In genomic region chr14:62555309-62555829, GRCm38 (mm10) we compare ENCODE assay signal across 8 mouse cellular contexts. TPM values are rescaled to one million over a fixed set of nuclear protein-coding genes. Genes with fewer than 3 reads are reported as not detected.
A peak's percentile ranks its signal among the peaks of the same experiment; 100 is the strongest.
DNase-seq lines count a peak whose midpoint lies in the region; ATAC-seq and TF ChIP-seq lines count a peak whose summit lies in the region.

TSS of gene Fam124a (plus strand) at chr14:62555737.

- no peak for DNase-seq in Patski (ENCODE audit: low read depth, low spot score)
- DNase-seq in cerebellum, adult 8-10 months = peak; percentile 66
- peak; percentile 33 to 84 for DNase-seq in frontal cortex, adult 2 months (ENCODE audit: extremely low spot score in 1 of 2, low spot score in 1 of 2)
- DNase-seq in heart, postnatal 4 days = peak; percentile 70
- DNase-seq in layer of hippocampus, adult 2 months (ENCODE audit: low spot score in 2 of 2) = peak; percentile 72 to 76
- peak; percentile 66 to 67 for DNase-seq in lung, adult 18-20 months
- DNase-seq in thymus, adult 2 months = peak; percentile 45

- peak; percentile 71 for TF ChIP-seq CTCF in Patski (IDR thresholded peaks at IDR 0.05)
- peak; percentile 68 for TF ChIP-seq CTCF in layer of hippocampus, adult 2 months (conservative IDR thresholded peaks at IDR 0.05)
- TF ChIP-seq CTCF in olfactory bulb, adult 2 months (IDR thresholded peaks at IDR 0.05; ENCODE audit: insufficient read depth, low read depth, low read length) = peak; percentile 60; the same call in 1 of the 2 replicates
- peak; percentile 83; the same call in 1 of the 2 replicates for TF ChIP-seq CTCF in thymus, adult 2 months (IDR thresholded peaks at IDR 0.05; ENCODE audit: borderline replicate concordance, control insufficient read depth, extremely low read depth, insufficient read depth, low read length, poor library complexity)

- POLR2A ChIA-PET in Patski (lab: Charles Lee) = no interaction called here

- CTCF ChIA-PET in Patski (lab: Charles Lee) = no interaction called here

- peaks cover 10% of the 10 kb centered on the region for H3K4me1 ChIP-seq in olfactory bulb, adult 2 months (ENCODE audit: control insufficient read depth, insufficient read depth, low read length)
- H3K4me1 ChIP-seq in thymus, adult 2 months (replicated peaks; ENCODE audit: control insufficient read depth, insufficient read depth, low read length) = peaks cover 8% of the 10 kb centered on the region

- peak within 1 kb of the TSS; percentile 85 for H3K4me3 ChIP-seq in layer of hippocampus, adult 2 months
- H3K4me3 ChIP-seq in olfactory bulb, adult 2 months (ENCODE audit: insufficient read depth, low read depth, low read length) = peak within 1 kb of the TSS; percentile 93
- H3K4me3 ChIP-seq in thymus, adult 2 months (ENCODE audit: control insufficient read depth, insufficient read depth, low read length) = peak within 1 kb of the TSS; percentile 37

- ATAC-seq in Patski = no peak

- WGBS in olfactory bulb, adult 2 months = under 1% methylated on average over 51 of the region's 51 CpGs
- WGBS in thymus, adult 2 months = 1% methylated on average over 51 of the region's 51 CpGs

- H3K36me3 ChIP-seq in thymus, adult 2 months (ENCODE audit: control insufficient read depth, insufficient read depth, low read length) = no peaks in the 10 kb centered on the region

- peak; percentile 66; the same call in 1 of the 2 replicates for TF ChIP-seq POLR2A in olfactory bulb, adult 2 months (IDR thresholded peaks at IDR 0.05; ENCODE audit: insufficient read depth, low read depth, low read length)
- no peak for TF ChIP-seq POLR2A in thymus, adult 2 months (IDR thresholded peaks at IDR 0.05; ENCODE audit: control insufficient read depth, extremely low read depth, insufficient read depth, low read length, poor library complexity)

- peak within 1 kb of the TSS; percentile 64 for H3K27ac ChIP-seq in layer of hippocampus, adult 2 months
- peak within 1 kb of the TSS; percentile 70; the same call in 1 of the 2 replicates for H3K27ac ChIP-seq in olfactory bulb, adult 2 months (ENCODE audit: insufficient read depth, low read depth, low read length)
- H3K27ac ChIP-seq in thymus, adult 2 months (ENCODE audit: control insufficient read depth, insufficient read depth, low read length) = no peak within 1 kb of the TSS

- in situ Hi-C loops in Patski (cut with MboI; ENCODE audit: low pct_unique_long_range_greater_than_20kb) = no loop called here

- H3K27me3 ChIP-seq in Patski = peaks cover 39% of the 10 kb centered on the region
- H3K27me3 ChIP-seq in thymus, adult 2 months (ENCODE audit: control insufficient read depth, insufficient read depth, low read length) = peaks cover 3% of the 10 kb centered on the region; the same call in 1 of the 2 replicates

RNA-seq across cellular contexts. Expression of gene Fam124a, which starts in this region (rescaled TPM):
- 1.1 TPM for polyA plus RNA-seq in Patski (2021)
- 33.7 and 34.3 TPM in 2 replicates for polyA plus RNA-seq in frontal cortex, adult 2 months (2012; rRNA removed)
- total RNA-seq in heart, postnatal 4 days (2021) = 1 to 10 TPM; 3.2 to 3.8 TPM
- total RNA-seq in layer of hippocampus, adult 2 months (2021) = 10 to 100 TPM; 11.5 to 13.1 TPM
- polyA plus RNA-seq in olfactory bulb, adult 2 months (2012; ENCODE audit: insufficient read depth, insufficient read length, low replicate concordance, missing spikeins) = not detected in 2 replicates
- polyA plus RNA-seq in thymus, adult 2 months (2012; rRNA removed) = 1.3 and 1.5 TPM in 2 replicates

Comparison
In these comparisons a context has a peak if more than half of its experiments do, and no peak if none do; other contexts are left out.
1. RNA of gene Fam124a (polyA plus RNA-seq): 33.7 to 34.3 TPM in frontal cortex, adult 2 months; 1.3 to 1.5 TPM in thymus, adult 2 months, 1.1 TPM in Patski (single experiment) and not detected in olfactory bulb, adult 2 months; every median in the first group is over 10 times any median in the second.
2. H3K4me3 ChIP-seq: peak in every context shown above with its lines; median percentile 93 in olfactory bulb, adult 2 months; 85 in layer of hippocampus, adult 2 months; 37 in thymus, adult 2 months.
3. Peak in every context shown above with its lines, with median percentiles within 50 percentile points of each other: CTCF ChIP-seq.